Mouse (Mus musculus): ENCODE results near the gene Aldh1l1.

Gene Aldh1l1

DNA sequence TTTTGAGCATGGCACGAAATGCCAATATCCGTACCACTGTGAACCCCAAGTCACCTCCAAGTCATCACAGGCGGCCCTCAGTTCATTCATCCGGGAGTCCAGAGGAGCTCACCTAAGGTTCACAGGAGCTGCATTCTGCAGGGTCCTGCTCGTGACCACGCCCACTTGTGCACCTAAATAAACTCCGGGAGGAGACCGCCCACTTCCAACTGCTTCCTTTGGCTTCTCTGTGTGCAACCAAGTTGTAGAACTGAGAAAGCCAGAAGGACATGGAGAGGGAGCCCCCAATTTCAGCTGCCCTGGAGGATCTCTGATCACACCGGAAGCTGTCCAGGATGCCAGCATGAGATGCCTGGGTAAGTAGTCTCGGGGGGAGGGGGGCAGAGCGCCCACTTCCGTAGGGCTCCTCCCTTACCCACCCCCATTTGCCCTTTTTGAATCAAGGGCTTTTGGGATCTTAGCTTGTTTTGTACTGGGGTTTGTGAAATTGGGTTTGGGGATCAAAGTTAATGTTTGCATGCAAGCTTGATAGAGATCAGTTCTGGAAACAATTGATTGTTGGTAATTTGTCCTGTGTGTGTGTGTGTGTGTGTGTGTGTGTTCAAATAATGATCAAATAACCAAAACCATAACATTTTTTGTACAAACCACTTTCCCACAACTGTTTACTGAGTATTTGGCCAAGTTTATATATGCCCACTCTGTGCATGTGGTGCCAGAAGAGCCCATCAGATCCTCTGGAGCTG lies at the start of gene Aldh1l1:
Aldh1l1 (plus strand) TSS at position 252 of the 746 bp plus-strand sequence.
- no peak for DNase-seq (ENCODE audit: low spot score)

GRCm38 (mm10) chr6:90437041-90437440 lies 49.2 kb upstream of the Aldh1l1 start:
- DNase-seq (ENCODE audit: low spot score), result no peak

DNA sequence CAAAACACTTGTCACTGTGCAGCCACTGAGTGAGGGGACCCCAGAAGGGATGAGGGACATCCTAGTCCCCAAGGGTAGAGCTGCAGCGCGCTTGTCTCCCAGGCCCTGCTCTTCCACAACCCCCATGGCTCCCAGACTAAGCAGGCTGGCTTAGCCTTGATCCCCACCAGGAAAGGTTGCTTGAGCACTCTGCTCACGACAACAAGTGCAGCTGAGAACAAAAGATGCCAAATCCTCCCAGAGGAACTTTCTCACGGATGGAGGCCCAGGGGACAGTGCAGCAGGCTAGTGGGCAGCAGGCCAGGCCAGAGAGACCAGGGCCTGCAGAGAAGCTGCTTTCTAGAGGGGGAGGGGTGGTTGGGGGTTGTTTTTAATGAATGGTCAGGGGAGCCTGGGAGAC lies 39.3 kb upstream of the Aldh1l1 start:
- DNase-seq (ENCODE audit: low spot score), result no peak

DNA sequence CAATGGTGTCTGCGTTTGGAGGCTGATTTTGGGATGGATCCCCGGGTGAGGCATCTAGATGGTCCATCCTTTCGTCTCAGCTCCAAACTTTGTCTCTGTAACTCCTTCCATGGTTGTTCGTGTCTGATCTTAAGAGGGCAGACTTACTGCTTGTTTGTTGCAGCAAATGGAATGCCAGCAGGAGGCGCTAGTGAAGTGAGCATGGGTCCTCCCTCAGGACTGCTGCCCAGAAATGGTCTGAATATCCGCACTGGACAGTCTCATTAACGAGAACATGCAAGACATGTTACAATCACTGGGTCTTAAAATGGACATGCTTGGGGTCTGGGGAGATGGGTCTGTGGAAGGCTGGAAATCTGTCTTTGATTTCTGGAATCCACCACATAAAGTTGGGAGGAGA lies 36.0 kb upstream of the Aldh1l1 start:
- DNase-seq (ENCODE audit: low spot score), result no peak

DNA sequence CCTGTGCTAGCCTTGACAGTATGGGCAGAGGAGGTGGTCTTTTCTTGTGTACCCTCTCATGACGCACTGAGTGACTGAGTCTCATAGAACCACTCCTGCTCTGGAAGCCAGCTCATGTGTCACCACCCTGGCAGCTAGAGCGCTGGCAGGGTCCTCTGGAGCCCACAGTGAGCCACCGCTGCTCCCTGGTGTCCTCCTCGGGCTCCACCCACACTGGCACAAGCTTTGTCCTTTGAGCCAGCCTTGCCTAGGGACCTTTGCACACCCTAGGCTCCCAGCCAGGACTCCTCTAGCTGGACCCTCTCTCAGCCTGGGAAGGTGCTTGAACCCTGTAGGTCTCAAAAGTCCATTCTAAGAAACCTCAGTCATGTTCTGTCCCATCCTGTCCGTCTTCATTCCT lies 35.5 kb upstream of the Aldh1l1 start:
- DNase-seq (ENCODE audit: low spot score), result no peak

GRCm38 (mm10) chr6:90451512-90451911 lies 34.7 kb upstream of the Aldh1l1 start:
- DNase-seq (ENCODE audit: low spot score), result no peak

DNA sequence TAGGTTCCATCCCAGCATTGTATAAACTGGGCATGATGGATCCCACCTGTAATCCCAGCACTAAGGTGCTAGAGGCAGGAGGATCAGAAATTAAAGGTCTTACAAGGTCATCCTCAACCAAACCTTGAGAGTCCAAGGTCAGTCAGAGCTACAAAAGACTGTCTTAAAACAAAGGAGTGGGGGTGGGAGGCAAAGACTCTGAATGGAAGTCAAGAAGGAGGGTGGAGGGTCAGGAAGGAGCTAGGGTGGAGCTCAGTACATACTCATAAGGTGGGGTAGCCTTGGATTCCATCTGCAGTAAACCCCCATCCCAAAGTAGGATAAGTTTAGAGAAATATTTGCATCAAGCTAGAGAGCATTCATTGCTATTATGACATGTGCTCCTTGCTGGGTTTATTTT lies 33.6 kb upstream of the Aldh1l1 start:
- no peak for DNase-seq (ENCODE audit: low spot score)

DNA sequence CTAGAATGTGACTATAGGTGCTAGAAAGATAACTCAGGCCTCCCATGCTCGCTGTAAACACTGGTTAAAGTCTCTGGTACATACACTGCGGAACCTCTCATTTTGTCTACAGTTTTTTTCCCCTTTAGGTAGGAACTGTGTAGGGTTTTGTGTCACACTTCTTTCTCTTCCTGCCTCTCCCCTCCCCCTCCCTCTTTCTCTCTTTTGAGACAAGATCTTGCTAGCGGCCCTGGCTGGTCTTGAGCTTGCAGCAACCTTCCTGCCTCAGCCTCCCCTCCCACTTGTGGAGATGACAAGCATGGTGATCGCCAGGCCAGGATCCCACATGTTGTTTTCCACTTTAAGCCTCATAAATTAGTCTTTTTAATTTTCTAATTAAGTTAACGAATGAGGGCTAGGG lies 32.5 kb upstream of the Aldh1l1 start:
- no peak for DNase-seq (ENCODE audit: low spot score)

- DNase-seq (ENCODE audit: low spot score), result no peak
Measured at GRCm38 (mm10) chr6:90457421-90457820, 28.8 kb upstream of the Aldh1l1 start.

- no peak for DNase-seq (ENCODE audit: low spot score)
Measured at GRCm38 (mm10) chr6:90461181-90461580, 25.0 kb upstream of the Aldh1l1 start.

DNA sequence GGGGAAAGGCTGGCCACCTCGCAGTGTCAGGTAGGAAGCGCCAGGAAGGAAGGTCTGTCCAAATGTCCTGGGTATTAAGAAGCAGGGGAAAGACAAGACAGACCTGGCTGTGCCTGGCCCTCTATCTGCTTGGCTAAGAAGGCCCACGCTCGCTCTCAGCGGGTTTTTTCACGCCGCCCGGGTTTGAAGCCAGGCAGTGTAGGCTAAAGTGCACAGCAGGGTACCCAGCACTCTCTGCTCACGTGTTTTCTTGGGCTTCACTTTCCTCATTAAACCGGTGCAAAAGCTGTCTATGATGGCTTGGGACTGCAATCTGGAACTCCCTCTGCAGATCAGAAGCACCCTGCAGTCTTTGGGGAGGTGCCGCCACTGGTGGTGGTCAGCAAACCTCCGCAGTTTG lies 24.5 kb upstream of the Aldh1l1 start:
- DNase-seq (ENCODE audit: low spot score), result no peak

DNA sequence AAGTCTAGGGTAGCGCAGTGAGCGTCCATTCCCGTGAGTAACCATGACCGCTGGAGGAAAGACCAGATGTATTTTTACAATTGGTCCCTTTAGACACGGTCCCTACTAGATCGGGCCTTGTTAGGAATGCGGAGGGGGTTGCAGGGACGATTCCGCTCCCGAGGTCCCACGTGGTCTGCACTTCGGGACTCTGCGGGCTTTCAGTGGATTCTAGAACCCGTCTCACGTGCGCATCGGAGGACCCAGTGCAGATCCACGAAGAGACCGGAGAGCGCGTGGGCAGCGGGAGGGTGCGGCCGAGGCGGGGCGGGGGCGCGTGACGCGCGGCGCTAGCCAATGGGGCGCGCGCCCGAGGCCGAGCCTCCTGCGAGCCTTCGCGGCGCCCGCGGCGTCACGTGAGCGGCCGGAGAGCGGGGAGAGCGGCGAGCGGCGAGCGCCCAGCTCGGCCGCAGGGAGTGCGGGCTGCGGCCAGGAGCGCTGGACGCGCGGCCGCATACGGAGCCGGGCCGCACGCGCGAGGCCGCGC lies 24.0 kb upstream of the Aldh1l1 start, which contains the start of gene Klf15:
Klf15 (plus strand) TSS at position 396 of the 526 bp plus-strand sequence.
- DNase-seq (ENCODE audit: low spot score), result no peak

DNA sequence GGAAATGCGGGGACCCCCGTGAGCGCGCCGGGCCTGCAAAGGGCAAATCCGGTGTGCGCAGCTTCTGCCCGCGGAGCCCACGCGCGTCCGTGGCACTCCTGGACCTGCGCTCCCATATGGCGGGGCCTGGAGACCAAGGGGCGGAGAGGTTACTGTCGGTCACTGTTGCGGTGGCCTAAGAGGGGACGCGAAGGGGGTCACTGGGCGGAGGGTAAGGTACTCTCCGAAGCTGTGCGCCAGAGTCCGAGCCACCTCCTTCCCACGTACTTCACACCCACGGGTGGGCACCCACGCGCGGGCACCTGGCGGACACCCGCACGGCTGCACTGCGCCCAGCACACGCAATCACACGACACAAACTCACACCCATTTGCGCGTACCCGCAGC lies 23.4 kb upstream of the Aldh1l1 start:
- DNase-seq (ENCODE audit: low spot score), result no peak

- DNase-seq (ENCODE audit: low spot score), result no peak
Measured at GRCm38 (mm10) chr6:90463228-90463862, 22.9 kb upstream of the Aldh1l1 start.

DNA sequence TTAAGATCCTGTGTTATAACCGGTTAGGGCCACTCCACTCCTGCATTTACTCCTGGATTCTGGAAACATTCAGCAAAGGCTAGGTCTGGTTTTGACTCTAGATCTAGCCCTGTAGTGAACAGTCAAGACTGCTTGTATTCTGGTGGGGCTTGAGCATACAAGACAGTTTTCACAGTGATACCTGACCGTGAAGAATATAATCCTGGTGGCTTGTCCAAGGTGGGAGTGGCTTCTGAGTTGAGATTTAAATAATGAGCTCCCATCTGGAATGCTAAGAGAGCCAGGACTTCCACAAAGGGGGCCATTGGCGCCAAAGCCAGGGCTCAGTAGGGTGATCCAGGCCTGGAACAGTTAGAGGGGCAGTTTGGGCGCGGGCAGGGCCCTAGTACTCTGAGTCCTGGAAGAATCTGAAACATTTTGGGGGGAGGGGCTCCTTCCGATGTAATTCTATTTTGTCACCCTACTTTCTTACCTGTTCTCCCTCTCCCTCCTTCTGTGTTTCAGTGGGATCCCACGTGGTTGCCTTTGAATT lies 22.3 kb upstream of the Aldh1l1 start:
- no peak for DNase-seq (ENCODE audit: low spot score)

DNA sequence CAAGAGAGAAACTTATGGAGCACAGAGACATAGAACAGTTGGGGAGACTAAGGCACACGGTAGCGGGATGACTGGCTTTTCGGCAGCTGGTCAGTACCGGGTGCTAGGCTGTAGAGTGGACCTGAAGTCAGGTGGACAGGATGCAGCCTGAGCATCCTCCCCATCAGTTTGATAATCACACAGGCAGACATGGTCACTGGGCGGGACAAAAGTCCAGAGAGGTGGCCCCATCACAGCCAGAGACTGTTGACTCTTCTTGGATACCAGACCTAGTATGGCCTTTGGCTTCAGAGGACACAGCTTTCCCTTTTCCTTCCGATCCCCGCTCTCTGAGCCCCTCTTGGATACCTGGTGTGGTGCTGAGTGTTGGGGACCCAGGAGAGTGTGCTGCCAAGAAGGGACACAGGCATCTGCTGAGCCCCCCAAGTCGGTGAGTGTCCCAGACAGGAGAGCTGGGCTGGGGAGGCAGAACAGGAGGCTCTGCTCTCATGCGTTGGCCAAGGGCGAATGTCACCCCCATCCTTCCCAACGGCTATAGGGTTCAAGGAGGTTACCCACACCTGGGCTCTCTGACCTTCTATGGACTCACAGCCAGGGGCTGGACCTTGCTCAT lies 21.1 kb upstream of the Aldh1l1 start:
- no peak for DNase-seq (ENCODE audit: low spot score)

DNA sequence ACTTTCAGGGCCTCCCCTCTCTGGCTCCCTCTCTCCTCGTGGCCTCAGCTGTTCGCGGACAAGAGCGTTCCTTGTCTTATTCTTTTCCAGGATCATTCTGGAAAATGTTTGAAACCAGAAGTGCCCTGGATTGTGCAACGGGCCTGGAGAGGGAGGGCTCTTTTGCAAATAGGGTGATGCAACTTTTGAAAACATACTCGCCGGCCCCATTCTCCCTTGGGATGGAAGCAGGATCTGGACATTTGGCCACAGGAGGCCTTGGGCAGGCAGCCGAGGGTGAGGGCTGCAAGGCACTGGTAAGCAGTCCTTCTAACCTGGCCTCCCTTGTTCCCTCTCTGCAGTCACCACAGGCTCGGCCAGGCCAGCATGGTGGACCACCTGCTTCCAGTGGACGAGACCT lies 20.1 kb upstream of the Aldh1l1 start:
- no peak for DNase-seq (ENCODE audit: low spot score)

- DNase-seq (ENCODE audit: low spot score), result no peak
Measured at GRCm38 (mm10) chr6:90466847-90467410, 19.3 kb upstream of the Aldh1l1 start.

- no peak for DNase-seq (ENCODE audit: low spot score)
Measured at GRCm38 (mm10) chr6:90468216-90468615, 18.0 kb upstream of the Aldh1l1 start.

- DNase-seq (ENCODE audit: low spot score), result no peak
Measured at GRCm38 (mm10) chr6:90469041-90469440, 17.2 kb upstream of the Aldh1l1 start.

GRCm38 (mm10) chr6:90470255-90470654 lies 16.0 kb upstream of the Aldh1l1 start:
- DNase-seq (ENCODE audit: low spot score), result no peak

DNA sequence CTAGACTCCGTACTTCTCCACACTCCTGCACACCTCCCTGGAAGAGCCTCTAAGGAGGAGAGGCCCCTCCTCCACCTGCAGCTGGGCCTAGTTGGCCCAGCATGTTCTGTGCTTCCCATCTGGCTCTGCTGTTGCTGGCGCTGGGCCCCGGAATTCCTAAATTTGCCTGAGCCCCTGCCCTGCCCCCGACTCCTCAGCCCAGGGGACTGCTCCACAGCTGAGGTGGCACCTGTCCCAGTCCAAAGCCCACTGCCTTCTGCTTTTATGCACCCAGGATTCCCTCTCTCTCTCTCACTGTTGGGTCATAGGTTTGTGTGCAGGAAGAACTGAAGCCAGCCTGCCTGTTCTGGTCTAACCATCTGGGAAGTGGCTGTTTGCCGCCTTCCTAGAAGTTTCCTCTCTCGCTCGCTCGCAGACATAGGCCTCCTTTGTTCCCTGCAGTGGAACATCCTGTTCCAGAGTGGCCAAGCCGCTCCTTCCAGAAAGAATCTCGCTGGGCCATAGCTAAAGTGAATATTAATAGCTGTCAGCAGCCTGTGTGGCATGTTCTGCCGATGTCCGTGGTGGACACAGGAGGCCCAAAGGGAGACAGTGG lies 15.2 kb upstream of the Aldh1l1 start:
- no peak for DNase-seq (ENCODE audit: low spot score)

Measured in spleen, adult 12 weeks (tissue).